8 mouse cellular contexts compared by ENCODE assay signal in the genomic region with DNA sequence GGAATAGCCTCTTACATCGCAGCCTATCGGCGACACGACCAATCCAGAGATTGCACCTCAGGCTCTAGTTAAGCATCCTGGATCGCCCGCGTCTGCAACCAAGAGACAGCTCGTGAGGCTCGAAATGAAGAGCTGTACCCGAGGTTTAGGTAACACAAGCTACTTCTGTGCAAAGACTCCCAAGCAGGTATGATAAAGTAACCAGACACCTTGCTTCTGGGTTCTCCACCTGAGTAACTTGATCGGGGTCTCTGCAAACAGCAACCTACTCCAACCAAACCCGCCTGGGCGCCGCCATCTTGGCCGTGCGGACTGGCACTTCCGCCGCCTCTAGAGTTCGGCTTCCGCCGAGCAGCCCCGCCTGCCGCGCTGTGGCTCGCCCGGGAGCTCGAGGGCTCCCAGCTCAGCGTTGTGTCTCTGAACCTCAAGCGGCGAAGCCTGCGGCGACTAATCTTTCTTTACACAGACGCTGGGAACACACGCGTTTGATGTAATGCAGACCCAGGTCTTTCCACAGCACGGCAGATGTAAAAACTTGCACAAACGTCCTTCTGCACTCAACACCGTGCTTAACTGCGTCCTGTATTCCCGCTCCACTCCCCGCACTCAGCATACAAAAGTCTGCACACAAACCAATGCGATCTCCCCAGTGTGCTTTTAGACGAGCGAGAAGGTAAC. TPM values are rescaled to one million over a fixed set of nuclear protein-coding genes. Genes with fewer than 3 reads are reported as not detected.
DNase-seq lines count a peak whose midpoint lies in the region; ATAC-seq and TF ChIP-seq lines count a peak whose summit lies in the region.

A gene (minus strand): TSS at position 332 of the 678 bp plus-strand sequence.

- dilution Hi-C loops in CH12.LX (cut with MboI; ENCODE audit: extremely low pct_ligation_motif_present, extremely low pct_unique_long_range_greater_than_20kb, low sequenced_read_pairs), result no loop called here

- TF ChIP-seq POLR2A in CH12.LX (IDR thresholded peaks at IDR 0.05; ENCODE audit: low read depth, low read length), result peak; percentile 99

- H3K36me3 ChIP-seq in CH12.LX (replicated peaks in 1 of 2; ENCODE audit: control insufficient read depth in 1 of 2, insufficient read depth in 1 of 2, low read length in 1 of 2), result peaks cover 12 to 32% of the 10 kb centered on the region in 2 experiments
- peaks cover 17% of the 10 kb centered on the region for H3K36me3 ChIP-seq in heart, embryonic 14.5 days (ENCODE audit: control insufficient read depth, insufficient read depth, low read length)
- H3K36me3 ChIP-seq in liver, embryonic 14.5 days (replicated peaks; ENCODE audit: control insufficient read depth, insufficient read depth, low read depth), result no peaks in the 10 kb centered on the region
- peaks cover 10% of the 10 kb centered on the region; the same call in 1 of the 2 replicates for H3K36me3 ChIP-seq in stomach, embryonic 15.5 days

- peaks cover 14% of the 10 kb centered on the region; the same call in 1 of the 2 replicates for H3K79me2 ChIP-seq in CH12.LX (replicated peaks; ENCODE audit: control insufficient read depth, extremely low read depth, insufficient read depth, poor library complexity, severe bottlenecking)

- peak within 1 kb of the TSS; percentile 94 for H3K4me2 ChIP-seq in CH12.LX (ENCODE audit: insufficient read depth, low read depth, poor library complexity, severe bottlenecking)
- H3K4me2 ChIP-seq in heart, embryonic 14.5 days (ENCODE audit: low read length), result peak within 1 kb of the TSS; percentile 84
- peak within 1 kb of the TSS; percentile 98 for H3K4me2 ChIP-seq in liver, embryonic 14.5 days (ENCODE audit: low read depth)
- H3K4me2 ChIP-seq in stomach, embryonic 15.5 days, result peak within 1 kb of the TSS; percentile 87

- in situ Hi-C loops in CH12.LX (cut with MboI; ENCODE audit: low pct_ligation_motif_present, low pct_unique_long_range_greater_than_20kb, low sequenced_read_pairs), result no loop called here

- peak within 1 kb of the TSS; percentile 62 for H3K9ac ChIP-seq in CH12.LX (ENCODE audit: insufficient read depth, low read depth)
- H3K9ac ChIP-seq in heart, embryonic 14.5 days (ENCODE audit: low read length), result peak within 1 kb of the TSS; percentile 79
- H3K9ac ChIP-seq in liver, embryonic 14.5 days (replicated peaks), result peak within 1 kb of the TSS; percentile 76
- peak within 1 kb of the TSS; percentile 48; the same call in 1 of the 2 replicates for H3K9ac ChIP-seq in stomach, embryonic 15.5 days

- TF ChIP-seq RAD21 in CH12.LX (IDR thresholded peaks at IDR 0.05; ENCODE audit: low read depth, low read length), result no peak

- peaks cover 0 to 14% of the 10 kb centered on the region in 2 experiments; a peak in 2 of 4 replicates for H3K4me1 ChIP-seq in CH12.LX (ENCODE audit: control insufficient read depth in 1 of 2, insufficient read depth in 2 of 2)
- peaks cover 0 to 7% of the 10 kb centered on the region in 2 experiments; a peak in 2 of 4 replicates for H3K4me1 ChIP-seq in heart, embryonic 14.5 days (ENCODE audit: control insufficient read depth in 2 of 2, insufficient read depth in 2 of 2, low read length in 2 of 2)
- H3K4me1 ChIP-seq in liver, embryonic 14.5 days (replicated peaks; ENCODE audit: control insufficient read depth in 2 of 2, insufficient read depth in 2 of 2, low read length in 1 of 2), result peaks cover 11 to 14% of the 10 kb centered on the region in 2 experiments
- H3K4me1 ChIP-seq in stomach, embryonic 15.5 days, result no peaks in the 10 kb centered on the region

- peak; percentile 73 for DNase-seq in CH12.LX (ENCODE audit: extremely low read depth)
- DNase-seq in c-Kit-negative CD71-positive TER-119-positive erythroid progenitor cells, embryonic 14.5 days (ENCODE audit: low read depth, low spot score), result peak; percentile 61
- DNase-seq in fibroblast of lung, adult 2 months (ENCODE audit: low read depth), result peak; percentile 49
- DNase-seq in kidney, postnatal 10 days, result peak; percentile 89
- DNase-seq in liver, embryonic 14.5 days (ENCODE audit: low read depth in 3 of 3, low spot score in 3 of 3), result peak; percentile 58 to 61 (median 59)
- peak; percentile 91 for DNase-seq in neural tube, embryonic 10.5 days (ENCODE audit: extremely low spot score, low spot score)

- H3K27ac ChIP-seq in CH12.LX (ENCODE audit: insufficient read depth, low read depth), result peak within 1 kb of the TSS; percentile 5; the same call in 1 of the 2 replicates
- H3K27ac ChIP-seq in heart, embryonic 14.5 days (replicated peaks in 1 of 2; ENCODE audit: control insufficient read depth in 1 of 2, insufficient read depth in 1 of 2, low read depth in 2 of 2, low read length in 2 of 2), result peak within 1 kb of the TSS; percentile 89 to 92
- peak within 1 kb of the TSS; percentile 16 for H3K27ac ChIP-seq in liver, embryonic 14.5 days
- H3K27ac ChIP-seq in stomach, embryonic 15.5 days, result peak within 1 kb of the TSS; percentile 86

- peaks cover 3% of the 10 kb centered on the region for H3K9me3 ChIP-seq in CH12.LX (replicated peaks; ENCODE audit: low read length)
- peaks cover 4% of the 10 kb centered on the region; the same call in 1 of the 2 replicates for H3K9me3 ChIP-seq in heart, embryonic 14.5 days (ENCODE audit: control insufficient read depth, low read length)
- no peaks in the 10 kb centered on the region for H3K9me3 ChIP-seq in liver, embryonic 14.5 days (ENCODE audit: control insufficient read depth, low read length)
- no peaks in the 10 kb centered on the region for H3K9me3 ChIP-seq in stomach, embryonic 15.5 days

- TF ChIP-seq EP300 in CH12.LX (IDR thresholded peaks at IDR 0.05; ENCODE audit: low read length), result no peak
- no peak for TF ChIP-seq EP300 in liver, embryonic 14.5 days (IDR thresholded peaks at IDR 0.05; ENCODE audit: low read depth)

- ATAC-seq in heart, embryonic 14.5 days (ENCODE audit: insufficient number of reproducible peaks, insufficient read depth, low FRiP score, low read depth), result peak; percentile 81
- peak; percentile 93 for ATAC-seq in liver, embryonic 14.5 days (ENCODE audit: insufficient read depth)
- peak; percentile 94 for ATAC-seq in stomach, embryonic 15.5 days (ENCODE audit: insufficient read depth, low FRiP score, low read depth)

- TF ChIP-seq CTCF in CH12.LX (conservative IDR thresholded peaks at IDR 0.05 in 1 of 2, IDR thresholded peaks at IDR 0.05 in 1 of 2; ENCODE audit: low read depth in 2 of 2, low read length in 2 of 2), result no peak
- no peak for TF ChIP-seq CTCF in liver, embryonic 14.5 days (IDR thresholded peaks at IDR 0.05; ENCODE audit: low read depth)

- WGBS in heart, embryonic 14.5 days, result under 1% methylated on average over 44 of the region's 44 CpGs
- under 1% methylated on average over 44 of the region's 44 CpGs for WGBS in liver, embryonic 14.5 days (ENCODE audit: insufficient replicate concordance)
- under 1% methylated on average over 44 of the region's 44 CpGs for WGBS in stomach, embryonic 15.5 days

- peak within 1 kb of the TSS; percentile 66 to 95 (median 75) for H3K4me3 ChIP-seq in CH12.LX (replicated peaks in 1 of 3; ENCODE audit: low read depth in 2 of 3, low read length in 2 of 3, poor library complexity in 1 of 3)
- H3K4me3 ChIP-seq in heart, embryonic 14.5 days (ENCODE audit: control insufficient read depth in 1 of 2, insufficient read depth in 1 of 2, low read depth in 1 of 2, low read length in 2 of 2), result peak within 1 kb of the TSS; percentile 66 to 81
- peak within 1 kb of the TSS; percentile 70 to 98 for H3K4me3 ChIP-seq in liver, embryonic 14.5 days (ENCODE audit: insufficient read depth in 1 of 2, low read depth in 2 of 2, low read length in 2 of 2)
- peak within 1 kb of the TSS; percentile 66 for H3K4me3 ChIP-seq in stomach, embryonic 15.5 days (replicated peaks)

- H3K27me3 ChIP-seq in CH12.LX (replicated peaks), result no peaks in the 10 kb centered on the region
- no peaks in the 10 kb centered on the region; the same call in 1 of the 2 replicates for H3K27me3 ChIP-seq in heart, embryonic 14.5 days (ENCODE audit: control insufficient read depth, insufficient read depth, low read length)
- H3K27me3 ChIP-seq in liver, embryonic 14.5 days (ENCODE audit: control insufficient read depth, insufficient read depth, low read length), result no peaks in the 10 kb centered on the region
- H3K27me3 ChIP-seq in stomach, embryonic 15.5 days (replicated peaks), result no peaks in the 10 kb centered on the region

TF ChIP-seq in CH12.LX, 34 proteins besides CTCF, POLR2A, EP300 and RAD21 (continues in another document):
- TF ChIP-seq MAZ (IDR thresholded peaks at IDR 0.05; ENCODE audit: low read depth, low read length) (no peak), BHLHE40 (IDR thresholded peaks at IDR 0.05; ENCODE audit: low read depth, low read length) (no peak), GABPA (IDR thresholded peaks at IDR 0.05; ENCODE audit: insufficient replicate concordance, low read depth, low read length) (no peak), TCF12 (IDR thresholded peaks at IDR 0.05; ENCODE audit: low read depth, low read length) (peak; percentile 98), ETS1 (conservative IDR thresholded peaks at IDR 0.05; ENCODE audit: low read depth, low read length) (no peak), MEF2A (IDR thresholded peaks at IDR 0.05; ENCODE audit: borderline replicate concordance, low read depth, low read length) (no peak), POLR2AphosphoS2 (IDR thresholded peaks at IDR 0.05; ENCODE audit: low read depth, low read length) (no peak), MXI1 (IDR thresholded peaks at IDR 0.05; ENCODE audit: low read depth, low read length) (peak; percentile 27; the same call in 1 of the 2 replicates), UBTF (IDR thresholded peaks at IDR 0.05; ENCODE audit: low read depth, low read length) (no peak), ZNF384 (IDR thresholded peaks at IDR 0.05; ENCODE audit: low read depth, low read length) (no peak), SIN3A (IDR thresholded peaks at IDR 0.05; ENCODE audit: low read length) (peak; percentile 83), NELFE (IDR thresholded peaks at IDR 0.05; ENCODE audit: low read depth, low read length) (peak; percentile 98), MAX (IDR thresholded peaks at IDR 0.05; ENCODE audit: low read length) (peak; percentile 77; the same call in 1 of the 2 replicates), TBP (conservative IDR thresholded peaks at IDR 0.05; ENCODE audit: low read depth, low read length) (peak; percentile 94), RCOR1 (conservative IDR thresholded peaks at IDR 0.05; ENCODE audit: low read depth, low read length) (no peak), E2F4 (IDR thresholded peaks at IDR 0.05; ENCODE audit: insufficient replicate concordance, low read depth, low read length) (no peak)

RNA-seq across cellular contexts. Expression of the gene that starts here (rescaled TPM):
- total RNA-seq in CH12.LX (2012; rRNA removed), result 28.9 and 31.8 TPM in 2 replicates
- total RNA-seq in CH12.LX (2014; rRNA removed), result 8.5 and 9.0 TPM in 2 replicates
- polyA plus RNA-seq in CH12.LX (2012; ENCODE audit: insufficient read length, low read depth), result 28.7 and 34.7 TPM in 2 replicates
- 16.8 and 17.6 TPM in 2 replicates for polyA plus RNA-seq in heart, embryonic 14.5 days (2014; fragmentation: Nextera tagmentation; extraction: Ambion mirVana)
- polyA plus RNA-seq in liver, embryonic 14.5 days (2012; rRNA removed), result 6.1 and 6.6 TPM in 2 replicates
- polyA plus RNA-seq in liver, embryonic 14.5 days (2014; fragmentation: Nextera tagmentation; extraction: Ambion mirVana), result 6.0 and 6.7 TPM in 2 replicates
- 25.3 and 29.5 TPM in 2 replicates for polyA plus RNA-seq in stomach, embryonic 15.5 days (2015; fragmentation: Nextera tagmentation; extraction: Ambion mirVana)

Comparison
In these comparisons a context has a peak if more than half of its experiments do, and no peak if none do; other contexts are left out.
1. Peak in every context shown above with its lines: DNase-seq, ATAC-seq, H3K4me3 ChIP-seq and H3K27ac ChIP-seq.
2. H3K27ac ChIP-seq: peak in every context shown above with its lines; median percentile 90 in heart, embryonic 14.5 days; 86 in stomach, embryonic 15.5 days; 16 in liver, embryonic 14.5 days; 5 in CH12.LX.